Mouse (Mus musculus) hindbrain, embryonic 15.5 days (tissue): ENCODE results near the gene Gm6710. TPM values are rescaled to one million over a fixed set of nuclear protein-coding genes. Genes with fewer than 3 reads are reported as not detected.
"Not testable (repeated sequence)": the region's sequence is repeated elsewhere in the genome, so short reads cannot be mapped to it uniquely, and the experiment has no call there.

Experiments used
- ATAC-seq: fragments of 200-750 bp; cut with Nextera tagmentation; 2 replicates; pipeline ENCODE4 v1.8.0; 2017; ENCODE audit warnings: low read depth, moderate number of reproducible peaks, moderate TSS enrichment; ENCODE audit not compliant: low FRiP score
- H3K27ac ChIP-seq: fragments of 300-500 bp; sonication (generic); replicated peaks from 2 replicates; pipeline ENCODE4 v1.5.1; 2015; ENCODE audit warnings: mild to moderate bottlenecking, inconsistent platforms
- H3K27me3 ChIP-seq: fragments of 300-500 bp; sonication (generic); 2 replicates; pipeline ENCODE4 v1.6.1; 2015; ENCODE audit warnings: control low read depth, inconsistent platforms
- H3K36me3 ChIP-seq: fragments of 300-500 bp; sonication (generic); 2 replicates; pipeline ENCODE4 v1.6.1; 2015; ENCODE audit warnings: control low read depth, inconsistent platforms
- H3K4me1 ChIP-seq: fragments of 300-500 bp; sonication (generic); replicated peaks from 2 replicates; pipeline ENCODE4 v1.6.1; 2015; ENCODE audit warnings: control low read depth, inconsistent platforms
- H3K4me2 ChIP-seq: fragments of 300-500 bp; sonication (generic); 2 replicates; pipeline ENCODE4 v1.6.1; 2015; ENCODE audit warnings: moderate library complexity, mild to moderate bottlenecking, inconsistent platforms
- H3K4me3 ChIP-seq: fragments of 300-500 bp; sonication (generic); 2 replicates; pipeline ENCODE4 v1.5.1; 2015; ENCODE audit warnings: mild to moderate bottlenecking, inconsistent platforms
- H3K9ac ChIP-seq: fragments of 300-500 bp; sonication (generic); 2 replicates; pipeline ENCODE4 v1.6.1; 2015; ENCODE audit warnings: inconsistent platforms
- H3K9me3 ChIP-seq: fragments of 300-500 bp; sonication (generic); 2 replicates; pipeline ENCODE4 v1.6.1; 2016; ENCODE audit warnings: control low read depth, inconsistent platforms
- WGBS: fragments of 180-500 bp; shearing (Covaris S2); methylation state at CpG from one replicate; pipeline ENCODE4 v1.1.7; 2015; 5-methylcytosine and 5-hydroxymethylcytosine counted together
- polyA plus RNA-seq: library from polyadenylated mRNA; unstranded; fragments of >200 nt; fragmentation: Nextera tagmentation; extraction: Ambion mirVana; gene quantifications from 2 replicates; pipeline ENCODE4 v1.2.1, GENCODE M21; 2015

Gene Gm6710
- polyA plus RNA-seq, result 23.6 and 26.7 TPM in 2 replicates

DNA sequence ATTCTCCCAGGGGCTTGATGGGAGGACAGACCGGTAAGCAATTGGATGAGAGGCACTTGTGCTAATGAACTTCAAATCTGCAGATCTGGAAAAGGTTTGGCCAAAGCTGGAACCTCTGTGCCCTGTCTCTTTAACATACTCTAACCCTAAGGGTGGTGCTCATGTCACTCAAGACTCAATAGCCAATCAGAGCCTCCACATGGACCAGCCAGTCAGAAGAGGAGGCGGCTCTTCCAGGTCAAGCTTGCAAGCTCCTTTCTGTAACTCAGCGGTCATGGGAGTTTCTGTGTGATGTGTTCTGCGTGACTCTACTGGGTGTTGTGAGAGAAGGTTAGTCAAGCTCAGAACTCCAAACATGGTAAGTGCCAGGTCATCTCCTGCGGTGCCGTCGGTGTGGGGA, at the start of gene Gm6710:
TSS of gene Gm6710 (plus strand) at position 196 of the 400 bp plus-strand sequence.
- H3K36me3 ChIP-seq, H3K9ac ChIP-seq, ATAC-seq, H3K4me1 ChIP-seq, H3K9me3 ChIP-seq, H3K4me3 ChIP-seq, H3K27ac ChIP-seq, H3K4me2 ChIP-seq, H3K27me3 ChIP-seq: not testable (repeated sequence)
- WGBS, result no CpG with 5 or more reads among the region's 7 CpGs

Other genes starting within 250 kb of the Gm6710 start
- gene Gm11007, start 225.2 kb upstream of the Gm6710 start, polyA plus RNA-seq, result not detected in 2 replicates
- gene Zfp969, start 165.6 kb upstream of the Gm6710 start, polyA plus RNA-seq, result 11.1 and 11.6 TPM in 2 replicates
- gene Gm2007, start 127.7 kb upstream of the Gm6710 start, polyA plus RNA-seq, result not detected in 2 replicates
- 1.00 and 2.4 TPM in 2 replicates for gene Gm14288, start 68.1 kb upstream of the Gm6710 start, polyA plus RNA-seq
- 1.8 and 2.2 TPM in 2 replicates for gene Zfp966, start 61.9 kb downstream of the Gm6710 start, polyA plus RNA-seq
- 19.5 and 20.3 TPM in 2 replicates for gene Gm2026, start 96.1 kb downstream of the Gm6710 start, polyA plus RNA-seq